Mouse (Mus musculus): ENCODE results near the gene Il12rb1. TPM values are rescaled to one million over a fixed set of nuclear protein-coding genes. Genes with fewer than 3 reads are reported as not detected.

Gene Il12rb1
- polyA plus RNA-seq, 1 experiment from 2014 or later, result 0.35 TPM

- H3K4me2 ChIP-seq (ENCODE audit: low read depth, low read length), result no peak overlapping the region
- ATAC-seq (ENCODE audit: low read depth), result no peak
- H3K27me3 ChIP-seq (ENCODE audit: control insufficient read depth, insufficient read depth, low read depth, low read length), result peaks cover 13% of the 10 kb centered on the region
- H3K4me1 ChIP-seq (ENCODE audit: control insufficient read depth, low read depth, low read length), result peaks cover 19% of the 10 kb centered on the region
- no peak overlapping the region for H3K4me3 ChIP-seq (ENCODE audit: low read depth, low read length)
- H3K9ac ChIP-seq (ENCODE audit: low read depth, low read length), result no peak overlapping the region
- no peaks in the 10 kb centered on the region for H3K36me3 ChIP-seq (ENCODE audit: control insufficient read depth, insufficient read depth)
- WGBS (ENCODE audit: insufficient replicate concordance), result 87% methylated on average over 41 of the region's 41 CpGs
- no peaks in the 10 kb centered on the region for H3K9me3 ChIP-seq (replicated peaks; ENCODE audit: control insufficient read depth, low read length)
- no peak overlapping the region for H3K27ac ChIP-seq (ENCODE audit: low read length)
These were observed 44.5 kb downstream of the Il12rb1 start for GRCm38 (mm10) chr8:70852595-70853231.

GRCm38 (mm10) chr8:70853863-70854262 is 45.6 kb downstream of the Il12rb1 start:
- H3K9me3 ChIP-seq (replicated peaks; ENCODE audit: control insufficient read depth, low read length), result no peaks in the 10 kb centered on the region
- peaks cover 24% of the 10 kb centered on the region for H3K4me1 ChIP-seq (ENCODE audit: control insufficient read depth, low read depth, low read length)
- no peak overlapping the region for H3K27ac ChIP-seq (ENCODE audit: low read length)
- H3K4me3 ChIP-seq (ENCODE audit: low read depth, low read length), result no peak overlapping the region
- no peak overlapping the region for H3K4me2 ChIP-seq (ENCODE audit: low read depth, low read length)
- H3K27me3 ChIP-seq (ENCODE audit: control insufficient read depth, insufficient read depth, low read depth, low read length), result peaks cover 10% of the 10 kb centered on the region
- 22% methylated on average over 2 of the region's 2 CpGs for WGBS (ENCODE audit: insufficient replicate concordance)
- no peaks in the 10 kb centered on the region for H3K36me3 ChIP-seq (ENCODE audit: control insufficient read depth, insufficient read depth)
- H3K9ac ChIP-seq (ENCODE audit: low read depth, low read length), result no peak overlapping the region
- no peak for ATAC-seq (ENCODE audit: low read depth)

- H3K27me3 ChIP-seq (ENCODE audit: control insufficient read depth, insufficient read depth, low read depth, low read length), result peaks cover 16% of the 10 kb centered on the region
- WGBS (ENCODE audit: insufficient replicate concordance), result 59% methylated on average over 5 of the region's 5 CpGs
- no peak overlapping the region for H3K4me2 ChIP-seq (ENCODE audit: low read depth, low read length)
These were observed 47.8 kb downstream of the Il12rb1 start for GRCm38 (mm10) chr8:70856028-70856427.

GRCm38 (mm10) chr8:70856541-70857197 is 48.4 kb downstream of the Il12rb1 start:
- Histone ChIP-seq H3K4me1 (ENCODE audit: control insufficient read depth, low read depth, low read length) (peaks cover 20% of the 10 kb centered on the region), H3K27me3 (ENCODE audit: control insufficient read depth, insufficient read depth, low read depth, low read length) (peaks cover 21% of the 10 kb centered on the region), H3K4me2 (ENCODE audit: low read depth, low read length) (peak overlapping the region; percentile 76), H3K36me3 (ENCODE audit: control insufficient read depth, insufficient read depth) (no peaks in the 10 kb centered on the region), H3K4me3 (ENCODE audit: low read depth, low read length) (peak overlapping the region; percentile 53), H3K9ac (ENCODE audit: low read depth, low read length) (peak overlapping the region; percentile 21; the same call in 1 of the 2 replicates), H3K9me3 (replicated peaks; ENCODE audit: control insufficient read depth, low read length) (no peaks in the 10 kb centered on the region), H3K27ac (ENCODE audit: low read length) (no peak overlapping the region)
- WGBS (ENCODE audit: insufficient replicate concordance), result 7% methylated on average over 33 of the region's 33 CpGs
- ATAC-seq (ENCODE audit: low read depth), result peak; percentile 81

More at GRCm38 (mm10) chr8:70856028-70856427, 47.8 kb downstream of the Il12rb1 start:
- H3K9ac ChIP-seq (ENCODE audit: low read depth, low read length), result no peak overlapping the region
- H3K4me3 ChIP-seq (ENCODE audit: low read depth, low read length), result no peak overlapping the region
- no peaks in the 10 kb centered on the region for H3K9me3 ChIP-seq (replicated peaks; ENCODE audit: control insufficient read depth, low read length)
- no peak for ATAC-seq (ENCODE audit: low read depth)
- no peak overlapping the region for H3K27ac ChIP-seq (ENCODE audit: low read length)
- H3K36me3 ChIP-seq (ENCODE audit: control insufficient read depth, insufficient read depth), result no peaks in the 10 kb centered on the region
- H3K4me1 ChIP-seq (ENCODE audit: control insufficient read depth, low read depth, low read length), result peaks cover 24% of the 10 kb centered on the region

GRCm38 (mm10) chr8:70857516-70857915 is 49.3 kb downstream of the Il12rb1 start:
- no peaks in the 10 kb centered on the region for H3K36me3 ChIP-seq (ENCODE audit: control insufficient read depth, insufficient read depth)
- peaks cover 30% of the 10 kb centered on the region for H3K27me3 ChIP-seq (ENCODE audit: control insufficient read depth, insufficient read depth, low read depth, low read length)
- peaks cover 16% of the 10 kb centered on the region for H3K4me1 ChIP-seq (ENCODE audit: control insufficient read depth, low read depth, low read length)
- H3K9ac ChIP-seq (ENCODE audit: low read depth, low read length), result no peak overlapping the region
- no peak overlapping the region for H3K27ac ChIP-seq (ENCODE audit: low read length)
- 18% methylated on average over 4 of the region's 4 CpGs for WGBS (ENCODE audit: insufficient replicate concordance)
- no peaks in the 10 kb centered on the region for H3K9me3 ChIP-seq (replicated peaks; ENCODE audit: control insufficient read depth, low read length)
- H3K4me3 ChIP-seq (ENCODE audit: low read depth, low read length), result no peak overlapping the region
- no peak for ATAC-seq (ENCODE audit: low read depth)
- H3K4me2 ChIP-seq (ENCODE audit: low read depth, low read length), result no peak overlapping the region

- H3K4me2 ChIP-seq (ENCODE audit: low read depth, low read length), result peak within 1 kb of the TSS; percentile 44
- H3K27ac ChIP-seq (ENCODE audit: low read length), result no peak within 1 kb of the TSS
- WGBS (ENCODE audit: insufficient replicate concordance), result 1% methylated on average over 55 of the region's 55 CpGs
- H3K36me3 ChIP-seq (ENCODE audit: control insufficient read depth, insufficient read depth), result peaks cover 2% of the 10 kb centered on the region; the same call in 1 of the 2 replicates
- H3K9ac ChIP-seq (ENCODE audit: low read depth, low read length), result no peak within 1 kb of the TSS
- H3K4me3 ChIP-seq (ENCODE audit: low read depth, low read length), result peak within 1 kb of the TSS; percentile 22
- no peak for ATAC-seq (ENCODE audit: low read depth)
- peaks cover 49% of the 10 kb centered on the region for H3K27me3 ChIP-seq (ENCODE audit: control insufficient read depth, insufficient read depth, low read depth, low read length)
- peaks cover 44% of the 10 kb centered on the region for H3K4me1 ChIP-seq (ENCODE audit: control insufficient read depth, low read depth, low read length)
- no peaks in the 10 kb centered on the region for H3K9me3 ChIP-seq (replicated peaks; ENCODE audit: control insufficient read depth, low read length)
These were observed 54.8 kb downstream of the Il12rb1 start, which contains the start of gene Kcnn1 for GRCm38 (mm10) chr8:70862824-70863641. Gene Kcnn1, minus strand, starts transcription at chr8:70863258.

- 1% methylated on average over 46 of the region's 46 CpGs for WGBS (ENCODE audit: insufficient replicate concordance)
- Histone ChIP-seq H3K27me3 (ENCODE audit: control insufficient read depth, insufficient read depth, low read depth, low read length) (peaks cover 49% of the 10 kb centered on the region), H3K27ac (ENCODE audit: low read length) (no peak overlapping the region), H3K4me3 (ENCODE audit: low read depth, low read length) (peak overlapping the region; percentile 84), H3K9me3 (replicated peaks; ENCODE audit: control insufficient read depth, low read length) (no peaks in the 10 kb centered on the region), H3K4me2 (ENCODE audit: low read depth, low read length) (peak overlapping the region; percentile 82), H3K9ac (ENCODE audit: low read depth, low read length) (no peak overlapping the region), H3K36me3 (ENCODE audit: control insufficient read depth, insufficient read depth) (peaks cover 3% of the 10 kb centered on the region; the same call in 1 of the 2 replicates), H3K4me1 (ENCODE audit: control insufficient read depth, low read depth, low read length) (peaks cover 50% of the 10 kb centered on the region)
- no peak for ATAC-seq (ENCODE audit: low read depth)
These were observed 55.9 kb downstream of the Il12rb1 start for GRCm38 (mm10) chr8:70863956-70864711.

GRCm38 (mm10) chr8:70864712-70865221 is 56.5 kb downstream of the Il12rb1 start:
- Histone ChIP-seq H3K9me3 (replicated peaks; ENCODE audit: control insufficient read depth, low read length) (no peaks in the 10 kb centered on the region), H3K27ac (ENCODE audit: low read length) (no peak overlapping the region), H3K4me3 (ENCODE audit: low read depth, low read length) (peak overlapping the region; percentile 84), H3K4me1 (ENCODE audit: control insufficient read depth, low read depth, low read length) (peaks cover 56% of the 10 kb centered on the region), H3K9ac (ENCODE audit: low read depth, low read length) (peak overlapping the region; percentile 78), H3K4me2 (ENCODE audit: low read depth, low read length) (peak overlapping the region; percentile 82), H3K36me3 (ENCODE audit: control insufficient read depth, insufficient read depth) (peaks cover 3% of the 10 kb centered on the region; the same call in 1 of the 2 replicates), H3K27me3 (ENCODE audit: control insufficient read depth, insufficient read depth, low read depth, low read length) (peaks cover 49% of the 10 kb centered on the region)
- ATAC-seq (ENCODE audit: low read depth), result no peak
- WGBS (ENCODE audit: insufficient replicate concordance), result 1% methylated on average over 24 of the region's 24 CpGs

Measured in liver, embryonic 16.5 days (tissue).